Mouse (Mus musculus): ENCODE results near the gene Dnajc9.

Dnajc9 gene

GRCm38 (mm10) chr14:20388441-20389129 is at the start of gene Dnajc9:
Gene Dnajc9, minus strand, starts transcription at chr14:20388910.
- peak; percentile 83 for DNase-seq (ENCODE audit: low read depth, low spot score)

GRCm38 (mm10) chr14:20436976-20437375 is 48.3 kb upstream of the Dnajc9 start:
- DNase-seq (ENCODE audit: low read depth, low spot score): no peak

DNA sequence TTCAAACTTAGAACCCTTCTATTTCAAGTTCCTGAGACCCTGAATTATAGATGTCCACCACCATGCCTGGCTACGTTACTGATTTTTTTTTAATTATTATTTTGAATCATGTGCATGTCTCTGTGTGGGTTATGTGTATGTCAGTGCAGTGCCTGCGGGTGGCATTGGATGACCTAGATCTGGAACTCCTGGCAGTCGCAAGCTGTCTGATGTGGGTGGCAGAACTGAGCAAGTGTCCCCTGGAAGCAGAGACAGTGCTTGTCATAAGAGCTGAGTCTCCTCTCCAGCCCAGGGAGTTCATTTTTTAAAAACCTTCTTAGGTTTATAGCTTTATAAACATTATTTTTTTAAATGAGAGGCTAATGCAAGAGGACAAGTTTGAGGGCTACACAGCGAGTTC is 43.7 kb upstream of the Dnajc9 start:
- no peak for DNase-seq (ENCODE audit: low read depth, low spot score)

- DNase-seq (ENCODE audit: low read depth, low spot score): no peak
Measured at GRCm38 (mm10) chr14:20431726-20432125, 43.0 kb upstream of the Dnajc9 start.

GRCm38 (mm10) chr14:20429833-20430232 is 41.1 kb upstream of the Dnajc9 start:
- no peak for DNase-seq (ENCODE audit: low read depth, low spot score)

DNA sequence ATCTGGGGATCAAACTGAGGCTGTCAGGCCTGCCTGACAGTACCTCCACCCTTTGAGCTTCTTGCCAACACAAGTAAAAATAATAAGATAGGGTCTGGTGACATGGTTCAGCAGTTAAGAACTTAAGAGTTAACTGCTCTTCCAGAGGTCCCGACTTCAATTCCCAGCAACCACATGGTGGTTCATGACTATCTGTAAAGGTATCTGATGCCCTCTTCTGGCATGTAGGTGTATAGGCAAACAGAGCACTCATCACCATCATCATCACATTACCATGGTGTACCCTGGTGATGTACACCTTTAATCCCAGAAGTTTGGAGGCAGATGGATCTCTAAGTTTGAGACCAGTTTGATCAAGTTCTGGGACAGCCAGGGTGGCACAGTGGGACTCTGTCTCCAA is 39.9 kb upstream of the Dnajc9 start:
- no peak for DNase-seq (ENCODE audit: low read depth, low spot score)

- DNase-seq (ENCODE audit: low read depth, low spot score): no peak
Measured at GRCm38 (mm10) chr14:20423046-20423445, 34.3 kb upstream of the Dnajc9 start.

DNA sequence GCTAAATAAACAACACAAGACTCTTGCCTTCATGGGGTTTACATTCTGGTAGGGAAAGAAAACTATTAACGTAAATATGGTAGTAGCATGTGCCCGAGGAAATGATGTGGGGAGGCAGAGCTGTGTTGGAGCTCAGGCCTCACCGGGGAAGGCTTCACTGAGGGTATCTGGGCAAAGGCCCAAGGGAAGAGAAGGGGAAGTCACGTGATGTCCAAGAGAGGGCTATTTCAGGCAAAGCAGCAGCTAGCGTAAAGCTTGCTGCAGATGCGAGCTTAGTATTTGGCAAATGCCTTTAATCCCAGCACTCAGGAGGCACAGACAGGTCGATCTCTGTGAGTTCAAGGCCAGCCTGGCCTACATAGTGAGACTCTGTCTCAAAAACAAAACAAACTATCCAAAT is 33.5 kb upstream of the Dnajc9 start:
- DNase-seq (ENCODE audit: low read depth, low spot score): no peak

DNA sequence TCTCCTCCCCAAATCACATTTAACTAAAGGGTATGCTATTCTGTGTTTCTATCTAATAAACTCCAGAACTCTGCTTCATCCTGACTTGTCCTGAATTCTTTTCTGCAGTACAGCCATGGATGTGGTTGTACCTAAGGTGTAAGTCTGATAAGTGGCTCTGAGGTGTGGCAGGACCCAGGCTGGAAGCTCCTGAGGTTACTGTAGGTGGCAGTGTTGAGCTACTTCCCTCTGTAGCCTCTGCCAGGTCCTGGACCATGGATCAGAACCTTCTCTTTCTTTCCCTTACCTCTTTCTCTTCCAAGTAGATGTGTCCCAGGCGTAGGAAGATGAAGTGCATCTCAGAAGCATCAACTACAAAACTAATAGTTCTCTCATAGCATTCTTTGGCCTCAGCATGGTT is 11.4 kb upstream of the Dnajc9 start:
- no peak for DNase-seq (ENCODE audit: low read depth, low spot score)

- no peak for DNase-seq (ENCODE audit: low read depth, low spot score)
Measured at GRCm38 (mm10) chr14:20398864-20399263, 10.2 kb upstream of the Dnajc9 start.

DNA sequence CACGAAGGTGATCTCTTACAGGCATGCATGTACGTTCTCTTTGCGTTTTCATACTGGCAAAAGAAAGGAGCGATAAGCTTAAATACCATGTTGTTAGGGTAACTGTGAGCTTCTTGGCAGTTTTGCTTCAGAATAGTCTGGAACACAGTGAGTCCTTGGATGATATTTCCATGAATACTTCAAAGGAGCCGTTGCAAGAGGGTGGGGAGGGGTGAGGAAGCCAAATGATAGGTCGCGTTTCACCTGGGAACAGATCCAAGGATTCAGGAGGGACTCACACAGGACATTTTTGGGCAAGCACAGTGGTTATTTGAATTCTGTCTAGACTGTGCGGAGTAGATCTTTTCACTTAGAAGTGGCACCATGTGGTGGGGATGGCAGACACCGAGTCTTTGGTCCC is 8.5 kb upstream of the Dnajc9 start:
- no peak for DNase-seq (ENCODE audit: low read depth, low spot score)

DNA sequence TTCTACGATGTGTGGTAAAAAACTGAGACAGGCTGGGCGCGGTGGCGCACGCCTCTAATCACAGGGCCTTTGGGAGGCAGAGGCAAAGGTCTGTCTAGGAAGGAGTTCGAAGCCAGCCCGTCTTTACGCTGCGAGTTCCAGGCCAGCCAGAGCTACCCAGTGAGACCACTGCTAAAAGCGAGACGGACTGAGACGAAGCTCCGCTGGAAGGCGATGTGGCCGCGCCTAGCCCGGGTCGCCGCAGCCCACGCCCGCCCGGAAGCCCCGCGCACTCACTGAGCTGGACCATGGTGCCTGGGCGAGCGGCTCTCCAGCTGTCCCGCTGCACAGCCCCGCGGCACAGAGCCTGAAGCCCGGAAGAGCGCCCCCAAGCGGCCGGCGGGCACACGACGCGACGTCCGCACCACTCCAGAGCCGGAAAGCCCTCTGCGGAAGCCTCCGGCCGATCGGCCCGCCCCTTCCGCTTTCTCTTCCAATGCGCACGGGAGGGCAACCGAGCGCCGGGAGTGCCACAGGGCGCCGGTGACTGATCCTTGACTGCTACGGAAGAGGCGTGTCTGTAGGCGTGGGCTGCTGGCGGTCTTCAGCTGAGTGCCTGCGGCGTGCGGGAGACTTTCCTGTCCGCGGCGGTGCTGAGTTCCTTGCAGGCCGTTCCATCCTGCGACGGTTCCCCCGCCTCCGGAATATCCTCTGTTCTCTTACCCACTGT is 4.6 kb upstream of the Dnajc9 start, which contains the start of gene Mrps16:
Mrps16 (minus strand) TSS at position 430 of the 709 bp plus-strand sequence.
- DNase-seq (ENCODE audit: low read depth, low spot score): peak; percentile 92

DNA sequence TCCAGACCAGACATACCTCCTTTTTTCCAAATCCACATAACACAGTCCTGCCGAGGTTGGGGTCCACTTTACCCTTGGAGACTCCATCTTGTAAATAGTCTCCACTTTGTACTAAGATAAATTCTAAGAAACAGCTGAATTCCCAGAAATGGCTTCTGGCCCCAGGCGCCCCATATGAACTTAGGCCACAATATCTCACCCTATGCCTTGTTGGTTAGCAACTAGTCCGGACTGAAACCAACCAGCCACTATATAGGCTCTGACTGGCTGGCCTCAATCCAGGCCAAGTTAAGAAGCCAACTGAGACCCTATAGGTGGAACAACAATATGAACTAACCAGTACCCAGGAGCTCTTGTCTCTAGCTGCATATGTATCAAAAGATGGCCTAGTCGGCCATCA is 3.6 kb upstream of the Dnajc9 start:
- DNase-seq (ENCODE audit: low read depth, low spot score): no peak

- no peak for DNase-seq (ENCODE audit: low read depth, low spot score)
Measured at GRCm38 (mm10) chr14:20389446-20390079, 853 bp upstream of the Dnajc9 start.

DNA sequence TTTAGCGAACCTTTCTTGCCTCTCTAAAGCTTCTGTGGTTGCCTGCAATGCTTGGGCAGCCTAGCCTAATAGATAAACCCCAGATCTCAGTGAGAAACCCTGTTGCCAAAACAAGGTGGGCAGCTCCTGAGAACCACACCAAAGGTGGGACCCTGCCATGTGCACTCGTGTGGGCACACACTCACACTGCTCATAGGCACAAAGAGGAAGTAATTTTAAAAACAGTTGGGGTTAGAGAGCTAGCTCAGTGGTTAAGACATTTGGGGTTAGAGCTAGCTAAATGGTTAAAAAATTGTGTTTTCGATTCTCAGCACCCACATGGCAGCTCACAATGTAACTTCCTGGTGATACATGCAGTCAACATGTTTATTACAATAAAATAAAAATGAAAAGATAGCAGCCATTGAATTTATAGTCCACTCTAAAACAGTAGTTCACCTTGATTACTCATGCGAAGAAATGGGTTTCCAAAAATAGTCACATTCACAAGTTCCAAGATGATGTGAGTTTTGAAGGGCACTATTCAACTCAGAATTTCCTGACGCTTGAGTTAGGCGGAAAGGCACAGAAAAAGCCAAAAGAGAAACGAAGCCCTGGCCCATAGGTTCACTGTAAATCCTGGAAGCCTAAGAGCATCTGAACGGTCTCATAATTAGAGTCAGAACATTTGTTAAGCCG is 8.8 kb downstream of the Dnajc9 start:
- no peak for DNase-seq (ENCODE audit: low read depth, low spot score)

DNA sequence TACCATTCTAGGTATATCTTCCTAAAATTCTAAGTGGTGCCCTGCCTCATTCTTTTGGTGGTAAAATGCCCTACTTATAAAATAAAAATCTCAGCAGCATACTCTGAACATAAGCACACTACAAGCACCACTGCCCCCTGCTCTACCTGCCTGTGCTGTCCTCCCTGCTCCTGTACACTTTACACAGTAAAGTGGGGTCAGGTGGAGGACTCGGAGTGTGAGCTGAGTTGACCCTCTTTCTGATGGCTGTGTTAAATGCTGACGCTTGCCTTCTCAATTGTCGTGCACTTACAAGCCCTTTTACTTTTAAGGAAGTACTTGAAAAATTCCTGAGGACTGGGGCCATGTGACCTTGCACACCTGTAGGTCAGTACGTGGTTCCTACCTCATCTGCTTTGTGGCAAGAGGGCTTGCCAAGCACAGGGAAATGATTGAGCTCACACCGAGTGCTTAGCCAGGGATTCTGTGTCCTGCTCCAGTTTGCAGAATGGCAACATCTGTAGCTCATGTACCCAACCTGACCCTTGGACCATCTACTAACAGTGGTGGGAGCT is 9.5 kb downstream of the Dnajc9 start:
- no peak for DNase-seq (ENCODE audit: low read depth, low spot score)

- DNase-seq (ENCODE audit: low read depth, low spot score): no peak
Measured at GRCm38 (mm10) chr14:20378313-20379061, 10.2 kb downstream of the Dnajc9 start.

- DNase-seq (ENCODE audit: low read depth, low spot score): no peak
Measured at GRCm38 (mm10) chr14:20377112-20377521, 11.6 kb downstream of the Dnajc9 start.

GRCm38 (mm10) chr14:20371854-20372253 is 16.9 kb downstream of the Dnajc9 start:
- no peak for DNase-seq (ENCODE audit: low read depth, low spot score)

DNA sequence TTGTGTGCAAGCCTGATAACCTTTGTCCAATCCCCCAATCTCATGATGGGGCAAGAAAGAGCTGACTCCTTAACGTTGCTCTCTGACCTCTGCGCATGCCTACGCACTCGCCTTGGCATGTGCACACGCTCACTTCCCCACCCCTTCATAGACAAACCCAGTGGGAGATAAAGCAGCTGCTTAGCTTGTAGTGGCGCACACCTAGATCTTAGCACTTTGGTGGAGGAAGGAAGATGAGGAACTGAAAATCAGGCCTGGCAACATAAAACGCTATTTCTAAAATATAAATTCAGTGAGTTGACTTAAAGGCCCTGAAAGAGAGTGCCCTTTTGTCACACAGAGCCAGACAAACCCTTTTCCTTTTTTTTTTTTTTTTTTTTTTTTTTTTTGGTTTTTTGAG is 17.9 kb downstream of the Dnajc9 start:
- no peak for DNase-seq (ENCODE audit: low read depth, low spot score)

DNA sequence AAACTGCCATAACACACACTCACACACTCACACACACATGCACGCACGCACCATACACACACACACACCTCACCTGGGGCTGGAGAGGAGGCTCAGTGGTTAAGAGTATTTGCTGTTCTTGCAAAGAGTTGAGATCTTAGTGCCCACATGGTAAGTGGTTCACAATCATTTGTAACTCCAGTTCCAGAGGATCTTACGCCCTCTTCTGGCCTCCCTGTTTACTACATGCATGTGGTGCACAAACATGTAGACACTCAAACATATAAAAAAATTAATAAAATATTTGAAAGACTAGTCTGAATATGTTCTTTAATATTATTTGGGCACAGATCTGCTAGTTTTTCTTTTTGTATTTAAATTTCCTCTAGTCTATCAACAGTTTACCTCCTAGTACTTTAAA is 20.4 kb downstream of the Dnajc9 start:
- DNase-seq (ENCODE audit: low read depth, low spot score): no peak
